Mouse (Mus musculus): ENCODE results near the gene Dpm3. TPM values are rescaled to one million over a fixed set of nuclear protein-coding genes. Genes with fewer than 3 reads are reported as not detected.
"Not testable (repeated sequence)": the region's sequence is repeated elsewhere in the genome, so short reads cannot be mapped to it uniquely, and the experiment has no call there.

The Dpm3 gene
- 151 and 177 TPM in 2 replicates for polyA plus RNA-seq (2014; fragmentation: Nextera tagmentation; extraction: Ambion mirVana)

- Histone ChIP-seq H3K4me3 (ENCODE audit: low read depth, low read length) (no peak within 1 kb of the TSS), H3K27ac (replicated peaks; ENCODE audit: low read depth, low read length) (no peak within 1 kb of the TSS), H3K9me3 (ENCODE audit: control insufficient read depth, low read length) (no peaks in the 10 kb centered on the region), H3K36me3 (ENCODE audit: control insufficient read depth, insufficient read depth, low read length) (no peaks in the 10 kb centered on the region), H3K9ac (ENCODE audit: low read depth, low read length) (0 out of 2 replicates have a peak within 1 kb of the TSS, but pooled peaks have one; percentile 8), H3K4me1 (ENCODE audit: control insufficient read depth, insufficient read depth, low read length) (no peaks in the 10 kb centered on the region), H3K27me3 (replicated peaks; ENCODE audit: control insufficient read depth, insufficient read depth, low read length) (no peaks in the 10 kb centered on the region), H3K4me2 (ENCODE audit: low read depth, low read length) (no peak within 1 kb of the TSS)
- WGBS = 56% methylated on average over 7 of the region's 7 CpGs
- DNase-seq (ENCODE audit: low spot score) (no peak), ATAC-seq (ENCODE audit: low read depth) (no peak)
These were observed at the start of gene Dpm3 for GRCm38 (mm10) chr3:89259076-89259475. Dpm3 (plus strand) TSS chr3:89259358.

GRCm38 (mm10) chr3:89209731-89210130, 49.4 kb upstream of the Dpm3 start:
- H3K36me3 ChIP-seq (ENCODE audit: control insufficient read depth, insufficient read depth, low read length) = peaks cover 60% of the 10 kb centered on the region
- H3K27me3 ChIP-seq (replicated peaks; ENCODE audit: control insufficient read depth, insufficient read depth, low read length) = no peaks in the 10 kb centered on the region
- no peaks in the 10 kb centered on the region for H3K9me3 ChIP-seq (ENCODE audit: control insufficient read depth, low read length)
- 93% methylated on average over 6 of the region's 7 CpGs for WGBS
- DNase-seq (ENCODE audit: low spot score) = no peak
- no peak overlapping the region; the same call in 1 of the 2 replicates for H3K27ac ChIP-seq (replicated peaks; ENCODE audit: low read depth, low read length)
- H3K4me1 ChIP-seq (ENCODE audit: control insufficient read depth, insufficient read depth, low read length) = peaks cover 10% of the 10 kb centered on the region; the same call in 1 of the 2 replicates
- H3K4me3 ChIP-seq (ENCODE audit: low read depth, low read length) = no peak overlapping the region
- H3K9ac ChIP-seq (ENCODE audit: low read depth, low read length) = no peak overlapping the region
- no peak overlapping the region for H3K4me2 ChIP-seq (ENCODE audit: low read depth, low read length)
- no peak for ATAC-seq (ENCODE audit: low read depth)

- peak overlapping the region; percentile 52; the same call in 1 of the 2 replicates for H3K27ac ChIP-seq (replicated peaks; ENCODE audit: low read depth, low read length)
- peak overlapping the region; percentile 25; the same call in 1 of the 2 replicates for H3K9ac ChIP-seq (ENCODE audit: low read depth, low read length)
- DNase-seq (ENCODE audit: low spot score) (no peak), ATAC-seq (ENCODE audit: low read depth) (no peak)
- H3K4me3 ChIP-seq (ENCODE audit: low read depth, low read length) = no peak overlapping the region
- H3K4me2 ChIP-seq (ENCODE audit: low read depth, low read length) = 0 out of 2 replicates have a peak overlapping the region, but pooled peaks have one; percentile 12
- H3K27me3 ChIP-seq (replicated peaks; ENCODE audit: control insufficient read depth, insufficient read depth, low read length) = no peaks in the 10 kb centered on the region
- peaks cover 11% of the 10 kb centered on the region; the same call in 1 of the 2 replicates for H3K4me1 ChIP-seq (ENCODE audit: control insufficient read depth, insufficient read depth, low read length)
- WGBS = 77% methylated on average over 13 of the region's 13 CpGs
- H3K9me3 ChIP-seq (ENCODE audit: control insufficient read depth, low read length) = no peaks in the 10 kb centered on the region
- peaks cover 59% of the 10 kb centered on the region for H3K36me3 ChIP-seq (ENCODE audit: control insufficient read depth, insufficient read depth, low read length)
These were observed 49.0 kb upstream of the Dpm3 start for GRCm38 (mm10) chr3:89210162-89210561.

GRCm38 (mm10) chr3:89210731-89211130, 48.4 kb upstream of the Dpm3 start:
- H3K4me2 ChIP-seq (ENCODE audit: low read depth, low read length) = peak overlapping the region; percentile 12; the same call in 1 of the 2 replicates
- ATAC-seq (ENCODE audit: low read depth) (no peak), DNase-seq (ENCODE audit: low spot score) (peak; percentile 78)
- WGBS = 73% methylated on average over 6 of the region's 7 CpGs
- H3K27me3 ChIP-seq (replicated peaks; ENCODE audit: control insufficient read depth, insufficient read depth, low read length) = no peaks in the 10 kb centered on the region
- no peaks in the 10 kb centered on the region for H3K9me3 ChIP-seq (ENCODE audit: control insufficient read depth, low read length)
- peak overlapping the region; percentile 25; the same call in 1 of the 2 replicates for H3K9ac ChIP-seq (ENCODE audit: low read depth, low read length)
- H3K36me3 ChIP-seq (ENCODE audit: control insufficient read depth, insufficient read depth, low read length) = peaks cover 53% of the 10 kb centered on the region
- peak overlapping the region; percentile 67 for H3K27ac ChIP-seq (replicated peaks; ENCODE audit: low read depth, low read length)
- H3K4me1 ChIP-seq (ENCODE audit: control insufficient read depth, insufficient read depth, low read length) = peaks cover 14% of the 10 kb centered on the region; the same call in 1 of the 2 replicates
- no peak overlapping the region for H3K4me3 ChIP-seq (ENCODE audit: low read depth, low read length)

- 1% methylated on average over 41 of the region's 69 CpGs for WGBS
These were observed 45.2 kb upstream of the Dpm3 start for GRCm38 (mm10) chr3:89213803-89214530.

GRCm38 (mm10) chr3:89214681-89215411, 44.3 kb upstream of the Dpm3 start, which contains the start of gene Thbs3:
Thbs3 (plus strand) TSS chr3:89215180.
- 2% methylated on average over 19 of the region's 19 CpGs for WGBS
- Histone ChIP-seq H3K36me3 (ENCODE audit: control insufficient read depth, insufficient read depth, low read length) (peaks cover 13% of the 10 kb centered on the region), H3K4me2 (ENCODE audit: low read depth, low read length) (peak within 1 kb of the TSS; percentile 77), H3K4me1 (ENCODE audit: control insufficient read depth, insufficient read depth, low read length) (peaks cover 14% of the 10 kb centered on the region; the same call in 1 of the 2 replicates), H3K9me3 (ENCODE audit: control insufficient read depth, low read length) (no peaks in the 10 kb centered on the region), H3K27ac (replicated peaks; ENCODE audit: low read depth, low read length) (peak within 1 kb of the TSS; percentile 98), H3K4me3 (ENCODE audit: low read depth, low read length) (peak within 1 kb of the TSS; percentile 68), H3K27me3 (replicated peaks; ENCODE audit: control insufficient read depth, insufficient read depth, low read length) (no peaks in the 10 kb centered on the region), H3K9ac (ENCODE audit: low read depth, low read length) (peak within 1 kb of the TSS; percentile 82)
- DNase-seq (ENCODE audit: low spot score) (peak; percentile 76), ATAC-seq (ENCODE audit: low read depth) (no peak)

More at GRCm38 (mm10) chr3:89213803-89214530, 45.2 kb upstream of the Dpm3 start:
- ATAC-seq (ENCODE audit: low read depth) (peak; percentile 94), DNase-seq (ENCODE audit: low spot score) (peak; percentile 98)
- Histone ChIP-seq H3K9ac (ENCODE audit: low read depth, low read length) (peak overlapping the region; percentile 82), H3K4me1 (ENCODE audit: control insufficient read depth, insufficient read depth, low read length) (peaks cover 14% of the 10 kb centered on the region; the same call in 1 of the 2 replicates), H3K4me2 (ENCODE audit: low read depth, low read length) (peak overlapping the region; percentile 77), H3K27me3 (replicated peaks; ENCODE audit: control insufficient read depth, insufficient read depth, low read length) (no peaks in the 10 kb centered on the region), H3K9me3 (ENCODE audit: control insufficient read depth, low read length) (no peaks in the 10 kb centered on the region), H3K27ac (replicated peaks; ENCODE audit: low read depth, low read length) (peak overlapping the region; percentile 98), H3K4me3 (ENCODE audit: low read depth, low read length) (peak overlapping the region; percentile 68), H3K36me3 (ENCODE audit: control insufficient read depth, insufficient read depth, low read length) (peaks cover 21% of the 10 kb centered on the region)

GRCm38 (mm10) chr3:89215853-89216252, 43.3 kb upstream of the Dpm3 start:
- Histone ChIP-seq H3K4me1 (ENCODE audit: control insufficient read depth, insufficient read depth, low read length) (peaks cover 14% of the 10 kb centered on the region; the same call in 1 of the 2 replicates), H3K27ac (replicated peaks; ENCODE audit: low read depth, low read length) (peak overlapping the region; percentile 98; the same call in 1 of the 2 replicates), H3K4me3 (ENCODE audit: low read depth, low read length) (peak overlapping the region; percentile 68), H3K4me2 (ENCODE audit: low read depth, low read length) (peak overlapping the region; percentile 77), H3K9me3 (ENCODE audit: control insufficient read depth, low read length) (no peaks in the 10 kb centered on the region), H3K27me3 (replicated peaks; ENCODE audit: control insufficient read depth, insufficient read depth, low read length) (no peaks in the 10 kb centered on the region), H3K9ac (ENCODE audit: low read depth, low read length) (peak overlapping the region; percentile 82), H3K36me3 (ENCODE audit: control insufficient read depth, insufficient read depth, low read length) (peaks cover 4% of the 10 kb centered on the region; the same call in 1 of the 2 replicates)
- peak; percentile 94 for DNase-seq (ENCODE audit: low spot score)
- WGBS = 1% methylated on average over 6 of the region's 6 CpGs
- peak; percentile 35 for ATAC-seq (ENCODE audit: low read depth)

GRCm38 (mm10) chr3:89216407-89216806, 42.8 kb upstream of the Dpm3 start:
- peaks cover 14% of the 10 kb centered on the region; the same call in 1 of the 2 replicates for H3K4me1 ChIP-seq (ENCODE audit: control insufficient read depth, insufficient read depth, low read length)
- H3K27ac ChIP-seq (replicated peaks; ENCODE audit: low read depth, low read length); H3K9me3 ChIP-seq (ENCODE audit: control insufficient read depth, low read length); DNase-seq (ENCODE audit: low spot score); H3K27me3 ChIP-seq (replicated peaks; ENCODE audit: control insufficient read depth, insufficient read depth, low read length); ATAC-seq (ENCODE audit: low read depth); H3K36me3 ChIP-seq (ENCODE audit: control insufficient read depth, insufficient read depth, low read length); H3K4me3 ChIP-seq (ENCODE audit: low read depth, low read length); H3K9ac ChIP-seq (ENCODE audit: low read depth, low read length): not testable (repeated sequence)
- WGBS = 71% methylated on average over 7 of the region's 7 CpGs
- peak overlapping the region; percentile 77; the same call in 1 of the 2 replicates for H3K4me2 ChIP-seq (ENCODE audit: low read depth, low read length)

All from embryonic facial prominence, embryonic 14.5 days (tissue).